Mouse (Mus musculus) liver, embryonic 12.5 days (tissue): ENCODE data around the gene 9930104L06Rik. TPM values are rescaled to one million over a fixed set of nuclear protein-coding genes. Genes with fewer than 3 reads are reported as not detected.
A peak's percentile ranks its signal among the peaks of the same experiment; 100 is the strongest.

Source experiments
- ATAC-seq: fragments of 200-750 bp; cut with Nextera tagmentation; 2 replicates; pipeline ENCODE4 v1.8.0; 2017; ENCODE audit warnings: moderate number of reproducible peaks, mild to moderate bottlenecking, moderate library complexity
- H3K27ac ChIP-seq: fragments of 300-500 bp; sonication (generic); 2 replicates; pipeline ENCODE4 v1.5.1; 2016; ENCODE audit warnings: mild to moderate bottlenecking
- H3K27me3 ChIP-seq: fragments of 300-500 bp; sonication (generic); replicated peaks from 2 replicates; pipeline ENCODE4 v1.6.1; 2016; ENCODE audit warnings: mild to moderate bottlenecking, moderate library complexity
- H3K36me3 ChIP-seq: fragments of 300-500 bp; sonication (generic); 2 replicates; pipeline ENCODE4 v1.6.1; 2016; ENCODE audit warnings: mild to moderate bottlenecking, moderate library complexity
- H3K4me1 ChIP-seq: fragments of 300-500 bp; sonication (generic); 2 replicates; pipeline ENCODE4 v1.6.1; 2016
- H3K4me2 ChIP-seq: fragments of 300-500 bp; sonication (generic); 2 replicates; pipeline ENCODE4 v1.6.1; 2016; ENCODE audit warnings: mild to moderate bottlenecking, moderate library complexity
- H3K4me3 ChIP-seq: fragments of 300-500 bp; sonication (generic); 2 replicates; pipeline ENCODE4 v1.5.1; 2016; ENCODE audit warnings: mild to moderate bottlenecking, moderate library complexity
- H3K9ac ChIP-seq: fragments of 300-500 bp; sonication (generic); 2 replicates; pipeline ENCODE4 v1.6.1; 2016; ENCODE audit warnings: mild to moderate bottlenecking, moderate library complexity
- H3K9me3 ChIP-seq: fragments of 300-500 bp; sonication (generic); replicated peaks from 2 replicates; pipeline ENCODE4 v1.6.1; 2016; ENCODE audit warnings: mild to moderate bottlenecking, moderate library complexity
- WGBS: fragments of 180-500 bp; shearing (Covaris S2); methylation state at CpG from one replicate; pipeline ENCODE4 v1.1.7; 2016; ENCODE audit not compliant: insufficient replicate concordance; 5-methylcytosine and 5-hydroxymethylcytosine counted together
- polyA plus RNA-seq: library from polyadenylated mRNA; unstranded; fragments of >200 nt; fragmentation: Nextera tagmentation; extraction: Ambion mirVana; gene quantifications from 2 replicates; pipeline ENCODE4 v1.2.1, GENCODE M21; 2016

Gene 9930104L06Rik
- polyA plus RNA-seq, 1 experiment from 2014 or later: 8.3 TPM

DNA sequence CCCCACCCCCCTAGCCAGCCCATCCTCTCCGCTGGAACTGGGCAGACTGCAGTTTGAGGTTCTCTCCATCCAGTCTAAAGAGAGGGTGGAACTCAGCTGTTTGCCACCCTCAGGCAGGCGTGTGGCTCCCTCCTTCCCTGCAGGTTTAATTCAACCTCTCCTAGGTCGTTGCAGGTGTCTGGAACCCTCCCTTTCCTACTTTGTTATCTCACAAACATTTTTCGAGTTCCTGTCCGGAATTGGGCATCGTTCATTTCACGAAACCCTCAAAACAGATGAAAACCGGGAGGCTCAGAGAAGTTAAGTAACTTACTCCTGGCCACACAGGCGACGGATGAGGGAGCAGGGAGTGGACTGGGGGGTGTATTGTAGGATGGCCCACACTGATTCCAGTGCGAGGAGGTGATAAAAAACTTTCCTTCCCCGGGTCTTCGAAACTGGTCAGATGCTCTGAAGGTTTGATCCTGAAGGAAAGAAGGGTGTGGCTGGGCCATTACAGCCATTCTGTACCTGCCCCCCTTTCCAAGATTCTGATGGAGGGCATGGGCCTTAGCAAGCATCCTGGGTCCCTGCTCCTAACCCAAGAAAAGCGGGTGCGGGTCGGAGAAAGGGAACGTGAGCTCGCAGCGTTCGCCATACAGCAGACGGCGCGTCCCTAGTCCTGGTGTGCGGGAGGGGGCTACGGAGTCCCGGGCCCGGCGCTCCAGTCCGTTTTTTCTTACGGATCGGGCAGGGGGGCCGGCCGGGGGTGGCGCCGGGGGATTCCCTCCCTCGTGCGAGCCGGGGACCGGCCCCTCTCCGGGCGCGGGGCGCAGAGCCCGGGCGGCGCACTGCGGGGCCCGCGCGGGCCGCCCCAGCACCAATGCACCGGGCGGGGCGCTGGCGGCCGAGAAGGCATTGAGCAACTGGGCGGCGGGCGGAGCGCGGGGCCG is 49.1 kb downstream of the 9930104L06Rik start, which contains the start of gene Rspo1:
TSS of gene Rspo1 (plus strand) at position 760 of the 932 bp plus-strand sequence.
- H3K4me1 ChIP-seq: peaks cover 17% of the 10 kb centered on the region; the same call in 1 of the 2 replicates
- no peak for ATAC-seq
- no peak within 1 kb of the TSS for H3K27ac ChIP-seq
- no peak within 1 kb of the TSS; the same call in 1 of the 2 replicates for H3K9ac ChIP-seq
- no peaks in the 10 kb centered on the region for H3K9me3 ChIP-seq
- H3K4me2 ChIP-seq: peak within 1 kb of the TSS; percentile 56
- peak within 1 kb of the TSS; percentile 44 for H3K4me3 ChIP-seq
- no peaks in the 10 kb centered on the region for H3K36me3 ChIP-seq
- 3% methylated on average over 38 of the region's 62 CpGs for WGBS
- peaks cover 100% of the 10 kb centered on the region for H3K27me3 ChIP-seq

GRCm38 (mm10) chr4:124986739-124987710 is 50.2 kb downstream of the 9930104L06Rik start:
- Histone ChIP-seq H3K4me3 (peak overlapping the region; percentile 44), H3K27me3 (peaks cover 99% of the 10 kb centered on the region), H3K4me2 (peak overlapping the region; percentile 56), H3K36me3 (no peaks in the 10 kb centered on the region), H3K9me3 (no peaks in the 10 kb centered on the region), H3K9ac (no peak overlapping the region), H3K4me1 (peaks cover 20% of the 10 kb centered on the region; the same call in 1 of the 2 replicates), H3K27ac (no peak overlapping the region)
- 7% methylated on average over 49 of the region's 51 CpGs for WGBS
- no peak for ATAC-seq

- H3K4me3 ChIP-seq: no peak overlapping the region
- no peak for ATAC-seq
- H3K4me2 ChIP-seq: no peak overlapping the region
- peaks cover 94% of the 10 kb centered on the region for H3K27me3 ChIP-seq
- no peak overlapping the region for H3K27ac ChIP-seq
- peaks cover 20% of the 10 kb centered on the region; the same call in 1 of the 2 replicates for H3K4me1 ChIP-seq
- no peak overlapping the region for H3K9ac ChIP-seq
- 15% methylated on average over 10 of the region's 10 CpGs for WGBS
- H3K9me3 ChIP-seq: no peaks in the 10 kb centered on the region
- H3K36me3 ChIP-seq: no peaks in the 10 kb centered on the region
Observed at GRCm38 (mm10) chr4:124987711-124988097, 50.9 kb downstream of the 9930104L06Rik start.

- peaks cover 20% of the 10 kb centered on the region; the same call in 1 of the 2 replicates for H3K4me1 ChIP-seq
- no peak overlapping the region for H3K4me3 ChIP-seq
- 14% methylated on average over 9 of the region's 9 CpGs for WGBS
- H3K9ac ChIP-seq: no peak overlapping the region
- H3K4me2 ChIP-seq: no peak overlapping the region
- no peak for ATAC-seq
- H3K27me3 ChIP-seq: peaks cover 94% of the 10 kb centered on the region
- no peak overlapping the region for H3K27ac ChIP-seq
- H3K36me3 ChIP-seq: no peaks in the 10 kb centered on the region
- no peaks in the 10 kb centered on the region for H3K9me3 ChIP-seq
Observed at GRCm38 (mm10) chr4:124988382-124988781, 51.5 kb downstream of the 9930104L06Rik start.

DNA sequence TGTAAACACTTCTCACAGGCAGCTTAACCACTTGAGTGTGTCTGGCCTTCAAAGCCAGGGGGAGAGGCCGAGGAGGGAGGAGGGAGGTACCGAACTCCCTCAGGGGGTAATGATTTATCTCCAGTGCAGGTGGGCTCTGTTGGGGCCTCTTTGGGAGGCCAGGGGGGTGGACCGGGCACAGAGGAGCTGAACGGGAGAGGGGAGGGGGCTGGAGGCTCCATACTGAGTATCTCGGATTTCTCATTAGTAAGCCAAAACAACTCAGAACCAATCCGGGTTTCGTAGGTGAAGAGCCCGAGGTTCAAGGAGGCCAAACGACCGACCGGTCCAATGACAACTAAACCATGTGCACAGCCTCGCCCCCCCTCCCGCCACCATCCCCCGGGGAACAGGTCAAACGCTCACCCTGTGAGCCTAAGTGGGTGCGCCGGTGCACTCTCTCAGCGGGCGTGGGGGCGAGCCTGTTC is 53.0 kb downstream of the 9930104L06Rik start:
- Histone ChIP-seq H3K4me3 (no peak overlapping the region), H3K9me3 (no peaks in the 10 kb centered on the region), H3K4me2 (peak overlapping the region; percentile 26), H3K36me3 (no peaks in the 10 kb centered on the region), H3K9ac (no peak overlapping the region), H3K27ac (no peak overlapping the region), H3K4me1 (peaks cover 20% of the 10 kb centered on the region; the same call in 1 of the 2 replicates), H3K27me3 (peaks cover 88% of the 10 kb centered on the region)
- 10% methylated on average over 20 of the region's 20 CpGs for WGBS
- no peak for ATAC-seq

DNA sequence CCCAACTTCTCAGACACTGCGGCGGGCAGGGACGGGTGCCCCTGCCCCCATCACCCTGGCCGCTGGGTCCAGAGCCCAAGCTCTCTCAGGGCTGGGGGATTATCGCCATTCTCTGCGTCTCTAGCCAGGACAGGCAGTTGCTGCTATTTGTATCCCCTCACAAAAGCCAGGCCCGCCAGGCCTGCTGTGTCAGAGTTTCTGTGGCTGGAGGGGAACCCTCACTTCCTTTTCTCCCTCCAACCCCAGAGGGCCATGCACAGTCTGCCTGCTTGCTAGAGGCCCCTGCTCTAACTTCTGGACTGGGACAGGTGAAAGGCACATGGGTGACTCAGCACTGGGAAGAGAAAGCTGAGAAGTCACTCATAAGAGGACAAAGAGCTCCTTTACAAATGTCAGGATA is 53.5 kb downstream of the 9930104L06Rik start:
- no peak overlapping the region for H3K9ac ChIP-seq
- H3K4me1 ChIP-seq: peaks cover 20% of the 10 kb centered on the region; the same call in 1 of the 2 replicates
- peaks cover 84% of the 10 kb centered on the region for H3K27me3 ChIP-seq
- peak overlapping the region; percentile 26 for H3K4me2 ChIP-seq
- no peak overlapping the region for H3K4me3 ChIP-seq
- WGBS: 5% methylated on average over 7 of the region's 7 CpGs
- no peaks in the 10 kb centered on the region for H3K36me3 ChIP-seq
- ATAC-seq: no peak
- no peaks in the 10 kb centered on the region for H3K9me3 ChIP-seq
- H3K27ac ChIP-seq: no peak overlapping the region

Other genes with a start within 250 kb of the 9930104L06Rik start
- gene Utp11, start 243.4 kb upstream of the 9930104L06Rik start, polyA plus RNA-seq: 51.4 and 51.5 TPM in 2 replicates
- 3.5 and 3.7 TPM in 2 replicates for gene Fhl3, start 236.3 kb upstream of the 9930104L06Rik start, polyA plus RNA-seq
- gene Sf3a3, start 222.3 kb upstream of the 9930104L06Rik start, polyA plus RNA-seq: 116 and 121 TPM in 2 replicates
- 49.7 and 50.3 TPM in 2 replicates for gene Inpp5b, start 195.2 kb upstream of the 9930104L06Rik start, polyA plus RNA-seq
- gene Mtf1, start 134.9 kb upstream of the 9930104L06Rik start, polyA plus RNA-seq: 16.3 and 16.6 TPM in 2 replicates
- 39.6 and 43.1 TPM in 2 replicates for gene Yrdc, start 86.4 kb upstream of the 9930104L06Rik start, polyA plus RNA-seq
- gene 1110065P20Rik, start 85.9 kb upstream of the 9930104L06Rik start, polyA plus RNA-seq: 22.9 and 25.0 TPM in 2 replicates
- gene Maneal, start 74.9 kb upstream of the 9930104L06Rik start, polyA plus RNA-seq: 0.06 and 0.08 TPM in 2 replicates
- 0.04 TPM in 1 of 2 replicates, not detected in the other for gene Epha10, start 56.1 kb upstream of the 9930104L06Rik start, polyA plus RNA-seq
- gene Cdca8, start 2.3 kb downstream of the 9930104L06Rik start, polyA plus RNA-seq: 173 and 177 TPM in 2 replicates
- 1.2 and 1.4 TPM in 2 replicates for gene Rspo1, start 49.4 kb downstream of the 9930104L06Rik start, polyA plus RNA-seq
- gene Gnl2, start 79.5 kb downstream of the 9930104L06Rik start, polyA plus RNA-seq: 69.9 and 72.5 TPM in 2 replicates
- 0.10 TPM in 1 of 2 replicates, not detected in the other for gene Dnali1, start 128.7 kb downstream of the 9930104L06Rik start, polyA plus RNA-seq
- gene Snip1, start 129.6 kb downstream of the 9930104L06Rik start, polyA plus RNA-seq: 21.6 and 24.8 TPM in 2 replicates
- 31.6 and 33.0 TPM in 2 replicates for gene Meaf6, start 148.1 kb downstream of the 9930104L06Rik start, polyA plus RNA-seq
- 0.56 and 0.62 TPM in 2 replicates for gene Zc3h12a, start 190.8 kb downstream of the 9930104L06Rik start, polyA plus RNA-seq